Mouse (Mus musculus) ES-E14 (cell line): ENCODE measurements around the gene Apbb2.

Experiments
- HCFC1 ChIP-seq: IDR thresholded peaks from 2 replicates; pipeline ENCODE4 v1.6.1; 2012; ENCODE audit warnings: low read length, inconsistent platforms, borderline replicate concordance; ENCODE audit not compliant: insufficient read depth
- MAFK ChIP-seq: IDR thresholded peaks from 2 replicates; pipeline ENCODE4 v1.6.1; 2014; ENCODE audit warnings: mild to moderate bottlenecking, low read depth, low read length, inconsistent platforms; ENCODE audit not compliant: insufficient read depth

DNA sequence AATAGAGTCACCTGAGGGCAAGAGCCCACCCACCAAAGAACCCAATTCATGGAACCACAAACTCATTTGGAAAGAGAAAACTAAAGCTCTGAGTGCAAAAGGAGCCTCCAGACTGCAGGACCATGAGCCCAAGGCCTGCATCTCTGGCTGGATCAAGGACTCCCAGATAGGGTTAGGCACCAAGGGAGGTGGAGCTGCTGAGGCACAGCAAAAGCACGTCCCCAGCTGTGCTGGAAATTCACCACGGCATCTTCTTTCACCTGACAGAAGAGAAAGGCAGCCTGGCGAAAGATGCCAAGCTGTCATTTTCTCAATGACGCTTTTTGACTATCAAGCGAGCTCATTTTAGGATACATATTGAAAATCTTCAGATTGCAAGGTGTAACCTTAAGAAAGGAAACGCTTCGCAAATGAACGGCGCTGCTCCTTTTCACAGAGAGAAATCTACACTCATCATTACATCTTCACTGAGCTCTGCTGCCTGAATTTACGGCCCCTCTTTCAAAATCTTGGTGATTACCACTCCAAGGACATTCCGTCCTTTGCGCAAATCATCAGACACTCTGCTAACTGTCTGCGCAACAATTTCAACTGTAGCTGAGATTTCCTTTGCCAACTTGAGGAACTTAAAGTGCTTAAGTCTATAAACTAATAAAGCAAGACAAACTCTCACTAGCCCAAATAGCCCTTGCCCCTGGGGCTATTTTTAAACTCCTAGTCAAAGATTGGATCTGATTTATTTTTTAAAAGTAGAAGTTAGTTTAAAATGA lies 46.3 kb downstream of the Apbb2 start:
- TF ChIP-seq MAFK, result no peak
- TF ChIP-seq HCFC1, result no peak
